Mouse (Mus musculus) C2C12 (cell line): ENCODE measurements around the gene Spire2.

ENCODE experiments used
- CTCF ChIP-seq: IDR thresholded peaks from one replicate; pipeline ENCODE4 v1.5.1; 2011; ENCODE audit not compliant: control insufficient read depth, insufficient read depth, insufficient read length
- FOSL1 ChIP-seq: IDR thresholded peaks from one replicate; pipeline ENCODE4 v1.8.0; 2011; ENCODE audit warnings: mild to moderate bottlenecking, low read length; ENCODE audit not compliant: poor library complexity, insufficient read depth, severe bottlenecking
- MYOD1 ChIP-seq: IDR thresholded peaks from one replicate; pipeline ENCODE4 v1.6.1; 2011; ENCODE audit warnings: low read depth; ENCODE audit not compliant: control insufficient read depth, insufficient read length
- MYOG ChIP-seq: IDR thresholded peaks from one replicate; pipeline ENCODE4 v1.6.1; 2011; ENCODE audit not compliant: control insufficient read depth, insufficient read length; ENCODE audit errors: extremely low read depth

DNA sequence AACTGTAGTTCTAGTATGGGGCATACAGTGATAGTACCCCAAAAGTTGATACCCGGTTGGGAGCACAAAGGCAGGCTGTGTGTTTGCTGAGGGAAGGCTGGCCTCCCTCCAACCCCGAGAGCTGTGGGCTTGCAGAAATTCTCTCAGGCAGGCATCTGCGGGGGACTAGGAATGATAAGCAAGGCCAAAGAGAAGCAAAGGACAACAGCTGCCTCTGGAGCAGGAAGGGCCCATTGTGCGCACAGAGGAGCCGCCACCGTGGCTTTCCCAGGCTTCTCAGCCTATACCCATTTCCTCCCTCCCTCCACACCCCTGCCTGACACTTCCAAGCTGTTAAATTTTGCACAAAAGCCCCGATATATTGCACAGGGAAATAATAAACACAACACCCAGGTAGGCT is 1.4 kb downstream of the Spire2 start:
- no peak for TF ChIP-seq CTCF
- TF ChIP-seq MYOG: no peak
- no peak for TF ChIP-seq MYOD1
- no peak for TF ChIP-seq FOSL1
